ENCODE assay signal across 8 mouse cellular contexts in genomic region chr9:58581283-58581930, GRCm38 (mm10). TPM values are rescaled to one million over a fixed set of nuclear protein-coding genes. Genes with fewer than 3 reads are reported as not detected.
DNase-seq lines count a peak whose midpoint lies in the region; ATAC-seq and TF ChIP-seq lines count a peak whose summit lies in the region.

No protein-coding gene starts in this region.

- TF ChIP-seq CTCF in embryonic fibroblast, embryonic 13.5 days (IDR thresholded peaks at IDR 0.05; ENCODE audit: borderline replicate concordance, insufficient read depth, low read length) = no peak

- H3K4me1 ChIP-seq in embryonic fibroblast, embryonic 13.5 days (ENCODE audit: control insufficient read depth, insufficient read depth, low read length) = peaks cover 10% of the 10 kb centered on the region; the same call in 1 of the 2 replicates
- H3K4me1 ChIP-seq in limb, embryonic 12.5 days (replicated peaks) = peaks cover 14% of the 10 kb centered on the region

- H3K9ac ChIP-seq in limb, embryonic 12.5 days (replicated peaks) = peak overlapping the region; percentile 51

- peak overlapping the region; percentile 25; the same call in 1 of the 2 replicates for H3K4me3 ChIP-seq in embryonic fibroblast, embryonic 13.5 days (ENCODE audit: insufficient read depth, low read length)
- peak overlapping the region; percentile 93 for H3K4me3 ChIP-seq in limb, embryonic 12.5 days (replicated peaks)

- DNase-seq in gastrocnemius, adult 18-20 months (ENCODE audit: low spot score) = peak; percentile 7
- no peak for DNase-seq in gastrocnemius, postnatal 4 days (ENCODE audit: low spot score in 2 of 2)
- peak; percentile 35 for DNase-seq in 3134 (ENCODE audit: extremely low read depth, insufficient read length, low spot score)
- peak; percentile 2 to 30 for DNase-seq in natural killer cell, adult 2 months (ENCODE audit: low spot score in 2 of 2)
- DNase-seq in frontal cortex, postnatal 14 days (ENCODE audit: low spot score in 2 of 2) = no peak
- DNase-seq in thymus, postnatal 14 days = no peak

- WGBS in limb, embryonic 12.5 days = 31% methylated on average over 8 of the region's 8 CpGs

- H3K9me3 ChIP-seq in limb, embryonic 12.5 days = no peaks in the 10 kb centered on the region

- H3K36me3 ChIP-seq in limb, embryonic 12.5 days = no peaks in the 10 kb centered on the region

- peak overlapping the region; percentile 93 for H3K27ac ChIP-seq in embryonic fibroblast, embryonic 13.5 days (ENCODE audit: insufficient read depth, low read length)
- peak overlapping the region; percentile 82 for H3K27ac ChIP-seq in limb, embryonic 12.5 days

- H3K4me2 ChIP-seq in limb, embryonic 12.5 days = peak overlapping the region; percentile 62

- H3K27me3 ChIP-seq in limb, embryonic 12.5 days = no peaks in the 10 kb centered on the region

- TF ChIP-seq POLR2A in embryonic fibroblast, embryonic 13.5 days (IDR thresholded peaks at IDR 0.05; ENCODE audit: low read depth, low read length) = 0 out of 2 replicates have a peak, but pooled peaks have one; percentile 13

- ATAC-seq in limb, embryonic 12.5 days (ENCODE audit: insufficient number of reproducible peaks, insufficient read depth, low FRiP score, low TSS enrichment, low read depth) = peak; percentile 32

RNA-seq across cellular contexts. Expression of gene Nptn, which starts 0.6 kb away (rescaled TPM):
- 100 to 1,000 TPM; 116 to 123 TPM for total RNA-seq in gastrocnemius, adult 18-20 months (2021)
- 100 to 1,000 TPM; 103 to 128 TPM for total RNA-seq in gastrocnemius, postnatal 4 days (2021)
- 514 and 525 TPM in 2 replicates for polyA plus RNA-seq in embryonic fibroblast, embryonic 13.5 days (2011; ENCODE audit: insufficient read length, low read depth, missing spikeins)
- polyA plus RNA-seq in limb, embryonic 12.5 days (2016; fragmentation: Nextera tagmentation; extraction: Ambion mirVana) = 64.5 and 70.2 TPM in 2 replicates

RNA-seq across cellular contexts. Expression of gene Cd276, which starts 26.2 kb away (rescaled TPM):
- 10 to 100 TPM in 1 of 2 experiments, 1 to 10 TPM in 1; 8.5 to 13.5 TPM for total RNA-seq in gastrocnemius, adult 18-20 months (2021)
- total RNA-seq in gastrocnemius, postnatal 4 days (2021) = 10 to 100 TPM; 37.8 to 40.3 TPM
- 62.4 and 64.1 TPM in 2 replicates for polyA plus RNA-seq in embryonic fibroblast, embryonic 13.5 days (2011; ENCODE audit: insufficient read length, low read depth, missing spikeins)
- 56.4 and 68.6 TPM in 2 replicates for polyA plus RNA-seq in limb, embryonic 12.5 days (2016; fragmentation: Nextera tagmentation; extraction: Ambion mirVana)

Comparison
In these comparisons a context has a peak if more than half of its experiments do, and no peak if none do; other contexts are left out.
1. DNase-seq: peak in gastrocnemius, adult 18-20 months (single experiment), 3134 (single experiment) and natural killer cell, adult 2 months (2 of 2); none in gastrocnemius, postnatal 4 days (0 of 2), frontal cortex, postnatal 14 days (0 of 2) and thymus, postnatal 14 days (single experiment).